Mouse (Mus musculus): ENCODE measurements around the gene Ska2. TPM values are rescaled to one million over a fixed set of nuclear protein-coding genes. Genes with fewer than 3 reads are reported as not detected.

The Ska2 gene
- polyA plus RNA-seq, 1 experiment, result 48.1 TPM

GRCm38 (mm10) chr11:87109519-87110171 lies 611 bp downstream of the Ska2 start:
- TF ChIP-seq CTCF (IDR thresholded peaks at IDR 0.05; ENCODE audit: borderline replicate concordance, extremely low read depth, insufficient read depth, insufficient read length) (no peak), POLR2A (IDR thresholded peaks at IDR 0.05; ENCODE audit: borderline replicate concordance, extremely low read depth, insufficient read depth, insufficient read length, poor library complexity, severe bottlenecking) (peak; percentile 18; the same call in 1 of the 2 replicates)
- peak; percentile 52 for DNase-seq (ENCODE audit: low read depth)

DNA sequence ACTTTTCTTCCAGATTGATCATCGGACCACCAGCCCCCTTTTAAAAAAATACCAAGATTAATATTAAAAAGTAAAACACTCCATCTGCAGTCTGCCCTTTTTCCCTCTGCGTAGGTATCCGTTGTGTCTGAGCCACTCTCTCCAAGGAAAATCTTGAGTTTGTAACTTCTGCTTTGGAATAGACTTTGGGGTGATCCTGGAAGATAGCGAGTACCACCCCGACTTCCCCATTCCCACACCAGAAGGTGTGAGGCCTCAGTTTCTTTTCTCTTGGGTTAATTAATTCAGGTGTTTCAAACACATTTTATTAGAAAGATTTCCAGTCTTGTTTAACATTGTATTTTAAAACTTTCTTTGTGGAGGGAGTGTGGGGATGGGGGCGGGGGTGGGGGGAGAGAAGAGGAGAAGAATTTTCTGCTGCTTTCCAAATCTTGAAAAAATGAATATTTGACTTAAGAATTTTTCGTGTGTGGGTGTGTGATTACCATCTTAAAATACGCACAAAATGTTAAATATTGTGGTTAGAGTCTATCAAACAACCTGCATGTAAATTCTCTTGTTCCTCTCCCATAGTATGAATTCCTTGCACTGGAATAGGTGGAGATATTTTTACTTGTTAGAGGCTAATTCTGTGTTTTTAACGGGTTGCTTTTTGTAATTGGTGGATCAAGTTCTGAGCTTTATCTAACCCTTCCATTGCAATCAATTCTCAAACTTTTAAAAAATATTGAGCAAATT lies 1.3 kb downstream of the Ska2 start:
- DNase-seq (ENCODE audit: low read depth), result no peak
- TF ChIP-seq POLR2A (IDR thresholded peaks at IDR 0.05; ENCODE audit: borderline replicate concordance, extremely low read depth, insufficient read depth, insufficient read length, poor library complexity, severe bottlenecking), result no peak
- TF ChIP-seq CTCF (IDR thresholded peaks at IDR 0.05; ENCODE audit: borderline replicate concordance, extremely low read depth, insufficient read depth, insufficient read length), result no peak

GRCm38 (mm10) chr11:87121864-87122263 lies 12.8 kb downstream of the Ska2 start:
- no peak for DNase-seq (ENCODE audit: low read depth)
- TF ChIP-seq POLR2A (IDR thresholded peaks at IDR 0.05; ENCODE audit: borderline replicate concordance, extremely low read depth, insufficient read depth, insufficient read length, poor library complexity, severe bottlenecking), result no peak
- no peak for TF ChIP-seq CTCF (IDR thresholded peaks at IDR 0.05; ENCODE audit: borderline replicate concordance, extremely low read depth, insufficient read depth, insufficient read length)

- TF ChIP-seq CTCF (IDR thresholded peaks at IDR 0.05; ENCODE audit: borderline replicate concordance, extremely low read depth, insufficient read depth, insufficient read length) (no peak), POLR2A (IDR thresholded peaks at IDR 0.05; ENCODE audit: borderline replicate concordance, extremely low read depth, insufficient read depth, insufficient read length, poor library complexity, severe bottlenecking) (no peak)
Measured at GRCm38 (mm10) chr11:87125562-87125961, 16.5 kb downstream of the Ska2 start.

GRCm38 (mm10) chr11:87126281-87126823 lies 17.3 kb downstream of the Ska2 start:
- DNase-seq (ENCODE audit: low read depth), result peak; percentile 65

More at GRCm38 (mm10) chr11:87125562-87125961, 16.5 kb downstream of the Ska2 start:
- no peak for DNase-seq (ENCODE audit: low read depth)

DNA sequence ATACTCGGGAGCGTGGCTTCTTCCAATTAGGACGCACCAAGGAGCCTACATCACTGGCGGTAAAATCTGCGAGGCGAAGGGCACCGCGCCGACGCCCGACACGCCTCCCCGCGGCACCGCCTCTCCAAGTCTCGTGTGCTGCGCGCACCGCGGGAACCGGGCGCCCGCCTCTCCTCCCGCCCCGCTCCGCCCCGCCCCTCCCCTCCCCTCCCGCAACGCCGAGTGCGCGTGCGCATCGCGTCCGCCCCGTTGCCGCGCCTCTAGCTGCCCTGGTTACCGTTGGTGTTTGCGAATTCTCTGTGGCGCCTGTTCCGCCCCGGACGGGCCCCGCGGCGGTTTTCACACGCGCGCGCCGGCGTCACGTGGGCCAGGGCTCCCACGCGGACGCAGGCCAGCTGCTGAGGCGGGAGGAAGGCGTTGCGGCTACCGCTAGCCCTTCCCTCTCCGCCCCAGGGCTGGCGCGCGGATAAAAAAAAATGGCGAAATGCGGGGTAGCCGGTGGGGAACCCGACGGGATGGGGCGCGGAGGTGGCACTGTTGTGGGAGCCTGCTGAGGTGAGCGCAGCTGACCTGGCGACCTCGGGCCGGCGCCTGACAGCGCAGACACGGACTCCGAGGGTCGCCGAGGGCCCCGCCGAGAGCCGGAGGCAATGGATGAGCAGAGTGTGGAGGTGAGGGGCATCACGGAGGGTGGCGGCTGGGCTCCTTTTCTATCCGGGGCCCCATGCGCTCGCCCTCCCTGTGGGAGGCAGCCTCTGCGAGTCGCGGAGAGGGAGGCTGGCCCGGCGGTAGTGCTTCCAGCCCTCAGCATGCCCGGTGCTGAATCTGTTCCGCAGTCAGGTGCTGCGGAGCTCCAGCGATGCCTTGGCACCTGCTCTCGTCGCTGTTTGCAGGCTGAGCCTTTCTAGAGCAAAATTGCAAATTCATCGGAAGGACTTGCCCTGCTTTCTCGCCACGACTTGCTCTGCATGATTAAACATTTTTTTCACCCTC lies 18.1 kb downstream of the Ska2 start, which contains the start of gene Trim37:
Trim37 (plus strand) TSS at position 254 of the 993 bp plus-strand sequence.
- TF ChIP-seq POLR2A (IDR thresholded peaks at IDR 0.05; ENCODE audit: borderline replicate concordance, extremely low read depth, insufficient read depth, insufficient read length, poor library complexity, severe bottlenecking) (peak; percentile 74; the same call in 1 of the 2 replicates), CTCF (IDR thresholded peaks at IDR 0.05; ENCODE audit: borderline replicate concordance, extremely low read depth, insufficient read depth, insufficient read length) (no peak)
- DNase-seq (ENCODE audit: low read depth), result peak; percentile 97

More at GRCm38 (mm10) chr11:87126281-87126823, 17.3 kb downstream of the Ska2 start:
- TF ChIP-seq CTCF (IDR thresholded peaks at IDR 0.05; ENCODE audit: borderline replicate concordance, extremely low read depth, insufficient read depth, insufficient read length), result no peak
- no peak for TF ChIP-seq POLR2A (IDR thresholded peaks at IDR 0.05; ENCODE audit: borderline replicate concordance, extremely low read depth, insufficient read depth, insufficient read length, poor library complexity, severe bottlenecking)

DNA sequence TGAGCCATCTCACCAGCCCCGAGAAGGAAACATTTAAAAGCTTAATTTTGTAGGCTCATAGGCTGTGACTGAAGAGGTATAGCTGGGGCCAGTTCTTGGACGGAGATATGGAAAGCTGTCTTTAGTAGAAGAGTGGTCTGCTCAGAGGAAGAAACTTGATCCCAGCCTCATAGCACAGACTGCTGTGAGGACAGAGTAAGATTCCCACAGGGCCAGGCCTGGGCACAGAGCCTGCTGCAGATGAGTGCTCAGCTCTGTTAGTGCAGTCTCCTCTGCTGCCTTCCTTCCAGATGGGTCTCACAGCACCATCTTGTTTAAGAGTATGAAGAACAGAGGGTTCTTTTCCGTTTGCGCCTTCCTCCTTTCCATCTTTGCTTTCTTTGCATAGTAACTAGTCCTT lies 27.2 kb downstream of the Ska2 start:
- no peak for TF ChIP-seq CTCF (IDR thresholded peaks at IDR 0.05; ENCODE audit: borderline replicate concordance, extremely low read depth, insufficient read depth, insufficient read length)
- no peak for TF ChIP-seq POLR2A (IDR thresholded peaks at IDR 0.05; ENCODE audit: borderline replicate concordance, extremely low read depth, insufficient read depth, insufficient read length, poor library complexity, severe bottlenecking)
- DNase-seq (ENCODE audit: low read depth), result no peak

- no peak for TF ChIP-seq POLR2A (IDR thresholded peaks at IDR 0.05; ENCODE audit: borderline replicate concordance, extremely low read depth, insufficient read depth, insufficient read length, poor library complexity, severe bottlenecking)
- no peak for TF ChIP-seq CTCF (IDR thresholded peaks at IDR 0.05; ENCODE audit: borderline replicate concordance, extremely low read depth, insufficient read depth, insufficient read length)
- DNase-seq (ENCODE audit: low read depth), result no peak
Measured at GRCm38 (mm10) chr11:87158012-87158411, 49.0 kb downstream of the Ska2 start.

DNA sequence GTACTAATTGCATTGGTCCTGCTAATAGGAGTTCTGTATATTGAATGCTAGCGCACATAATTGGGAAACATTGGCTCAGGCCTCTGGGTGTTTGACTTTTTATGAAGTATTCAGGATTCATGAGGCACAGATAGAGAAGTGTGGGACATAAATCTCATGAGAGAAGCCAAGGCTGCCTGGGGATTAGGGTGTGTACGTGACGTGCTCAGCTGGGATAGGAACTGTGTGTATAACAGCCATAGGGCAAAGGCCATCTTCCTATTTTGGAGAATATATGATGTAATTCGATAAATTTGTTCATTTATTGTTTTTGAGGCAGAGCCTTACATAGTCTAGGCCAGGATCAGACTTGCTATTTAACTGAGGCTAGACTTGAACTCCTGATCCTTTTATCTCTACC lies 53.7 kb downstream of the Ska2 start:
- DNase-seq (ENCODE audit: low read depth), result no peak
- TF ChIP-seq CTCF (IDR thresholded peaks at IDR 0.05; ENCODE audit: borderline replicate concordance, extremely low read depth, insufficient read depth, insufficient read length) (no peak), POLR2A (IDR thresholded peaks at IDR 0.05; ENCODE audit: borderline replicate concordance, extremely low read depth, insufficient read depth, insufficient read length, poor library complexity, severe bottlenecking) (no peak)

DNA sequence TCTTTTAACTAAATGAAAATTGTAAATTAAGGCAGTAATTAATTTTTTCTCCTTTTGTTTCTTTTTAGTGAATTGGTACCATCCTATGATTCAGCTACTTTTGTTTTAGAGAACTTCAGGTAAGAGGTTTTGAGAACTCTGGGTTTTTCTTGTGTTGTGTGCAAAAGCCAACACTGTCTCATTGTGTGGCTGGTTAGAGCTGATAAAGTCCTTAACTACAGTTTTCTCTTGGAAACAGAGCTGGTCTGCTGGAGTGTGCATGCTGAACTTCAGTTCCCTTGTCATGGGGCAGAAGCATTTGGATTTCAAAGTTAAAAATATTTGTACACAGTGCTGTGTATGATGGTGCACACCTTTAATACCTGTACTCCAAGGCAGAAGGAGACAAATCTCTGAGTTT lies 54.7 kb downstream of the Ska2 start:
- TF ChIP-seq CTCF (IDR thresholded peaks at IDR 0.05; ENCODE audit: borderline replicate concordance, extremely low read depth, insufficient read depth, insufficient read length), result no peak
- no peak for TF ChIP-seq POLR2A (IDR thresholded peaks at IDR 0.05; ENCODE audit: borderline replicate concordance, extremely low read depth, insufficient read depth, insufficient read length, poor library complexity, severe bottlenecking)
- DNase-seq (ENCODE audit: low read depth), result no peak
